Mouse (Mus musculus): ENCODE results near the gene Fam92b.

DNA sequence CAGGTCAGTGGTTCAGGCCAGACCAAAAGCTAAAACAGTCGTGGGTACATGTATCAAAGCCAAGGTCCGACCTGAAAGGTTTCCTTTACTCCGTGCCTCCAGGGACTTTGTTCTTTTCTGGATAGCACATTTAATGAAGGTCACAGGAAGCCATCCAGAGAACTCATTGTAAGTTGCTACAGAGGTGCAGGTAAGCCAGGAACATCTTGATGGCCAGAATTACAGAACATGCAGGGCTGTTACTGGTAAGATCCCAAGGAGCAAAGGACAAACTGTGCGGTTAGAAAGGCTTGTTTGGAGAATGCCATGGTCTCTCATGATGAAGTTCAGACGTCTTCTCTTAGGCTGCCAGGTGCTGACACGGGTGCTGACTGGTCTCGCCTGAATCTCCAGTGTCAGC is 60.7 kb downstream of the Fam92b start:
- TF ChIP-seq GATA1 (IDR thresholded peaks at IDR 0.05; ENCODE audit: low read length): no peak
- TF ChIP-seq TAL1 (IDR thresholded peaks at IDR 0.05; ENCODE audit: low read length): no peak

All from erythroblast, embryonic 14.5 days (primary cell).